Mouse (Mus musculus) E14TG2a.4 (cell line): ENCODE results near the gene Ccdc33.

Source experiments
- H3K27me3 ChIP-seq: 2 replicates; pipeline ENCODE4 v1.6.1; 2014; ENCODE audit warnings: low read length, control low read depth; ENCODE audit not compliant: insufficient read depth
- H3K36me3 ChIP-seq: 2 replicates; pipeline ENCODE4 v1.6.1; 2014; ENCODE audit warnings: low read length, control low read depth; ENCODE audit not compliant: insufficient read depth
- H3K4me1 ChIP-seq: replicated peaks from 2 replicates; pipeline ENCODE4 v1.6.1; 2014; ENCODE audit warnings: low read depth, low read length, control low read depth
- H3K4me3 ChIP-seq: replicated peaks from 2 replicates; pipeline ENCODE4 v1.5.1; 2014; ENCODE audit warnings: mild to moderate bottlenecking, low read length
- H3K9me3 ChIP-seq: 2 replicates; pipeline ENCODE4 v1.6.1; 2014; ENCODE audit warnings: low read length, control low read depth
- CTCF ChIP-seq: conservative IDR thresholded peaks from 2 replicates; pipeline ENCODE4 v1.5.1; 2014; ENCODE audit warnings: low read length
- NANOG ChIP-seq: IDR thresholded peaks from 2 replicates; pipeline ENCODE4 v1.6.1; 2014; ENCODE audit warnings: borderline replicate concordance, low read length, mixed read lengths
- POU5F1 ChIP-seq: IDR thresholded peaks from 2 replicates; pipeline ENCODE4 v1.6.1; 2014; ENCODE audit warnings: low read length, borderline replicate concordance

Ccdc33 gene

DNA sequence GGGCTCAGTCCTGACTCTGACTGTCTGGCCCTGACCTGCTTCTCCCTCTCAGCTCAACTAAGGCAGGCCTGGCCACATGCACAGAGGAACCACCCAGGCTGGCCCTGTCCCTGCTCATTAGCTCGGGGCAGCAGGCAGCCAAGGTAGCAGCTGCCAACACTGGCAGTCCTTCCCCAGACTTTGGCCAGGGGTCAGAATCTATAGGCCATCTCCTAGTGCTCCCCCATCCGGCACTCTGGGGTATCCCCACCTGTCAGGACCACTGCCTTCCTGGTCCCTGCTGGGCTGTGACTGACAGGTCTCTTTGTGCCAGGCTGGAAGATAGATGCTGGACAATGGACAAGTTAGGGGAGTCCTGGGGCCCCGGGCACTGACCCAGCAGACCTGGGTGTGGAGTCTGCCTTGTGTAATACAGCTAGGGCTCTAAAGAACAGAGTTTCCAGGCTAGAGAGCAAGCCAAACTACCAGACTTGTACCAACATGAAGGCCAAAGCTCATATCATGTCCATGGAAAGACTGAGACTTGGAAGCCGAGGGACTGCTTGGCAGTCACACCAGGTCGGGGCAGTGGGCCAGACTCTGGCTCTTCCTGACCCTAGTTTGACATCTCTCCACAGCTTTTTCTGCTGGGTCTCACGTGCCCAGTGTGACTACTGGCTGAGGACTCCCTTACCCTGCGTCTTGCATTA lies 25.9 kb downstream of the Ccdc33 start:
- TF ChIP-seq CTCF (no peak), POU5F1 (no peak), NANOG (no peak)
- Histone ChIP-seq H3K27me3 (peaks cover 52% of the 10 kb centered on the region), H3K4me1 (peaks cover 38% of the 10 kb centered on the region), H3K9me3 (no peaks in the 10 kb centered on the region), H3K36me3 (no peaks in the 10 kb centered on the region), H3K4me3 (no peak overlapping the region)

DNA sequence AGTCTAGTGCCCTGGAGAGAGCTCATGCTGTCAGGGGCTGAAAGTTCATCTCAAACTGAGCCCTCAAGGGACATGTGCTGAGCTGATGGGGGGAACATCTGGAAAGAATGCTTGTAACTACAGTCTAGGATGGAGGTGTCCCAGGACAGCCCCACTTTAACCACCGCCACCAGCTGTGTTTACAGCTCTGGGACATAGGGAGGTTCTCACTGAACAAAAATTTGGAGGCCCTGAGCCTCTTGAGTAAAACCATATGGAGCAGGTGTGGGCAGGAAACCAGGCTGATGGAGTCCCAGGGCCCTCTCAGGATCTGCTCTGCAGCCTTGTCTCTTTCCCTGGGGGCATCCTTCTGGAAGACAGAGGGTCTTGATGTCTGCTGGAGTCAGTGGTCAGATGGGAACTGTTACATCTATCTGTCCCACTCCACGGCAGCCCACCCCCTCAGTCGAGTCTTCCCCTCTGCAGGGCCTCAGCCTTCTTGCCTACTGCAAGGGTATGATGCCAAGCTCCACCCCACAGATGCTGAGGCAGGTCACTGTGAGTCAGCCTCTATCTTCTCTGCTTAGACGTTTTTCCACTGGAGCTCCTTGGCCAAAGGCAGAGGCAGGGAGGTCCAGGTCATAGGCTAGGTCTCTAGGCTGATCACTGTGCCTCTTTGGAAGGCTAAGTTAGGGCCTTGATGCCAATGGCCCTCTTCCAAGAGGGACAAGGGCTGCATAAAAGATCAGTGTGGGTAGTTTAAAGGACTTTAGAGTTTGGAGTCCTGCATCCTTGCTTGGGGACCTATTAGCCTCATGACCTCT lies 26.8 kb downstream of the Ccdc33 start:
- TF ChIP-seq POU5F1 (no peak), CTCF (no peak), NANOG (no peak)
- H3K27me3 ChIP-seq: peaks cover 60% of the 10 kb centered on the region
- peaks cover 38% of the 10 kb centered on the region for H3K4me1 ChIP-seq
- H3K36me3 ChIP-seq: no peaks in the 10 kb centered on the region
- H3K4me3 ChIP-seq: no peak overlapping the region
- H3K9me3 ChIP-seq: no peaks in the 10 kb centered on the region

DNA sequence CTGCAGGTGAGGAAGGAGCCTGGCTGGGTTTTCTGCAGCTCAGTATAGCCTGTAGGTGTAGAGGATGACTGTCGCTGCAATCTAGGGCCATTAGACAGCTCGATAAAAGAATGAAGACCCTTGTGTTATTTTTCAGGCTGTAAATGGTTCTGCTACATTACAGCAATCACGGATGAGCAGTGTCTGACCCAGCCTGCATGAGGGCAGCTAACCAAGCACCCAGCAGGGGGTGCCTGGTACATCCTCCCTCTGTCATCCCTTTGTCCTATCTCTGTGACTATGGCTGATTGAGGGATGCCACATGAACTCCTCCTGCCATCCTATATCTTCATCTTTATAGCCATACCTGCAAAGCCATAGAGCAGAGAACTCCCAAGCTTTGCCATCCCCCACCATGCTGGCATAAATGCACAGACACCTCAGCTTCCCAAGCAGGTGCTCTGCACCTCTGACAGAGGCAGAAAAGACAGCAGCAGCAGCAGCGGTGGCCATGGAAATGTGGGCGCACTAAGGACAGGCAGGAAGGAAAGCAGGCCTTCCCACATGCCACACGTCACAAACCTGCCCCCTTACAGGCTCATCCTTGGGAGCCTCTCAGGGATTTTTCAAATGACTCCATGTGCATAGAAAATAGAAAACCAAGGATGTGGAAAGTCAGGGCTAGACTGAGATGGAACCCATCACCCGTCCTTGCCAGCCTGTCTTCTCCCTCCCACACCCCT lies 31.2 kb downstream of the Ccdc33 start:
- Histone ChIP-seq H3K4me1 (peaks cover 50% of the 10 kb centered on the region), H3K27me3 (peaks cover 65% of the 10 kb centered on the region), H3K36me3 (no peaks in the 10 kb centered on the region), H3K9me3 (no peaks in the 10 kb centered on the region), H3K4me3 (no peak overlapping the region)
- TF ChIP-seq CTCF (no peak), NANOG (no peak), POU5F1 (no peak)

DNA sequence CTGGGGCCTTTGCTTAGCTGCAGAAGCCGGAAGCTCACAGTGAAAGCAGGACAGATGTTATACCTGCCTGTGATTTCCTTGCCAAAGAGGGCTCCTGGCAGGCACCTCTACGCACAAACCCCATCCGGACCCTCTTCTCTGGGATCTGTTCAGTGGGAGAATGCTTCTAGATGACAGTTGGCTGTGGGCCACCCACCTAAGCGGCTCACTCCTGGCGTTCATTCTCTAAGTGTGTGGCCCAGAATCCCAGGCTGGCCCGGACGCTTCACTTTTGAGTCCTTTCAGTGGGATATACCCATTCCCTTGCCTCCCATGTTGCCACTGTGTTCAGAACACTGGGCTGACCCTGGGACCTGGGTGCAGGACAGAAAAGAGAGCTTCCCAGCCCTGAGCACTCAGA lies 31.8 kb downstream of the Ccdc33 start:
- Histone ChIP-seq H3K9me3 (no peaks in the 10 kb centered on the region), H3K27me3 (peaks cover 65% of the 10 kb centered on the region), H3K4me1 (peaks cover 50% of the 10 kb centered on the region), H3K4me3 (no peak overlapping the region), H3K36me3 (no peaks in the 10 kb centered on the region)
- TF ChIP-seq CTCF: no peak
- no peak for TF ChIP-seq POU5F1
- no peak for TF ChIP-seq NANOG

DNA sequence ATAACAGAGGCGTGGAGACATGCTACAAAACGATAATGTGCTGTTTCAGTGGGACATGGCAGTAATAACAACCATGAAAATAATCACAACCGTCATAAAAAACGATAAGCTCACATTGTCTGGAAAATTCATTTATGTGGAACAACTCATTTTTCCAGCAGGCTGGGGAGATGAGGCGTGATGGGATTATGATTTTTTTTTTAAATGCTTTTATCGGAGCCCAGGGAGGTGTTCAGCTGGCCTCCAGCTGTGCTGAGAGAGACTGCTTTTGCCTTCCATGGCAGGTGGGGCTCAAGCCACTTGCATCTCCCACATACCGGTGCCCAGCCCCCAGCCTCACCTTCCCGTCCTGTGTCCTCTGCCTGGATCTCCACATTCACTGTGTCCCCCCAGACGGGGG lies 32.4 kb downstream of the Ccdc33 start:
- no peaks in the 10 kb centered on the region for H3K9me3 ChIP-seq
- peaks cover 50% of the 10 kb centered on the region for H3K4me1 ChIP-seq
- H3K27me3 ChIP-seq: peaks cover 65% of the 10 kb centered on the region
- TF ChIP-seq CTCF: no peak
- no peak for TF ChIP-seq POU5F1
- TF ChIP-seq NANOG: no peak
- H3K36me3 ChIP-seq: no peaks in the 10 kb centered on the region
- H3K4me3 ChIP-seq: no peak overlapping the region

DNA sequence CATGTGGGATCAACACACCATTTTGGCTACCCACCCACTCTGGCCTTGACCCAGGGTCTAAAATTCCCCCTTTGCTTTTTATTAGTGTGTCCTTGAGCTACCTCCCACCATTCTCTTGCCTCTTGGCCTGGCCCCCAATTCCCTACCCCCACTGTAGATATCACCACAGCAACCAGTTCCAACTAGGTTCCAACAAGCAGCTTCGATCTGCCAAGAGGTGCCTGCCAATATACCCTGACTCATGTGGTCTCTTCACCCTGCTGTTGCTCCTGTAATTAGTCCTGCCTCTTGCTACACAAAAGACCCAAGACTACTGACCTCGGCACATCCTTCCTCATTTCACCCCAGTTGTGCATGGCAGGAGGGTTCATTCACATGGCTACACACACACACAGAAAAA lies 33.5 kb downstream of the Ccdc33 start:
- Histone ChIP-seq H3K9me3 (no peaks in the 10 kb centered on the region), H3K4me3 (peak overlapping the region; percentile 17; the same call in 1 of the 2 replicates), H3K4me1 (peaks cover 50% of the 10 kb centered on the region), H3K36me3 (no peaks in the 10 kb centered on the region), H3K27me3 (peaks cover 63% of the 10 kb centered on the region)
- TF ChIP-seq NANOG (no peak), CTCF (no peak), POU5F1 (no peak)

DNA sequence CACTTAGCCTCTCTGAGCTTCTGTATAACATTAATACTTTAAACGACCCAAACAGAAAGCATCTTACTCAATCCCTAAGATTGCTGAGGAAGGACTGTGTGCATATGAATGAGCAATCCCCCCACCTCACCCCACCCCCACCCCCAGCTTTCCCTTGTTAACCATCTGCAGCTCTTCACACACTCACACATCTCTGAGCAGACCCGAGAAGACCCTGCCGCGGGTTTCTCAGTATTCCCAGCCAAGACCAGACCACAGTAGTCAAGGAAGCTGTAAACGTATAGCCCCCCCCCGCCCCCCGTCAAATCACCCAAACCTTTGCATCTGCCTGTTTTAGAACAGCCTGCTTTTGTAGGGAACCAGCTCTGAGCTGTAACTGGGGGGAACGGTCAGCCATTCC lies 34.0 kb downstream of the Ccdc33 start:
- H3K36me3 ChIP-seq: no peaks in the 10 kb centered on the region
- H3K27me3 ChIP-seq: peaks cover 59% of the 10 kb centered on the region
- peaks cover 50% of the 10 kb centered on the region for H3K4me1 ChIP-seq
- H3K4me3 ChIP-seq: peak overlapping the region; percentile 17; the same call in 1 of the 2 replicates
- no peak for TF ChIP-seq CTCF
- no peak for TF ChIP-seq NANOG
- TF ChIP-seq POU5F1: no peak
- H3K9me3 ChIP-seq: no peaks in the 10 kb centered on the region

DNA sequence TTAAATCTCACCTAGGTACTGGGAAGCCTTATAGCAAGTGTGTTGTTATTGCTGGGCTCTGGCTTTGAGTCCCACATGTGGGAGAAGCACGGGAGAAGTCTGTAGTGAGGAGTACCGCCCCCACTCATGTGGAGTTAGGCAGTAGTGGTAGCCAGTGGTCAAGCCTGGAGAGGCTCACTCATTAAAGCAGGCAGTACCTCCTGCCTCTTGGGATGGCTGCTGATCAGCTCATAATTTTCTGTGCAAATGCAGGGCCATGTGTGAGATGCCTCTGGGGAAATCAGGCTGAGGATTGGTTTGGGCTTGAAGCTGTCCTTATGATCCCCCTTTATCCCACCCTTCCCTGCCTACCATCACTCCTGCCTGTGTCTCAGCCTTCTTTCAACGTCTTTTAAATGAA lies 44.1 kb downstream of the Ccdc33 start:
- no peak overlapping the region for H3K4me3 ChIP-seq
- H3K9me3 ChIP-seq: no peaks in the 10 kb centered on the region
- peaks cover 77% of the 10 kb centered on the region for H3K27me3 ChIP-seq
- TF ChIP-seq NANOG (no peak), POU5F1 (no peak), CTCF (no peak)
- no peaks in the 10 kb centered on the region for H3K36me3 ChIP-seq
- no peaks in the 10 kb centered on the region for H3K4me1 ChIP-seq
